Mouse (Mus musculus): ENCODE measurements around the gene Gjb2. TPM values are rescaled to one million over a fixed set of nuclear protein-coding genes. Genes with fewer than 3 reads are reported as not detected.

Gjb2 gene
- polyA plus RNA-seq, 1 experiment from 2014 or later = 23.7 TPM

- H3K27me3 ChIP-seq = peaks cover 41% of the 10 kb centered on the region
- peak within 1 kb of the TSS; percentile 45 for H3K9ac ChIP-seq (replicated peaks)
These were observed 46.8 kb downstream of the Gjb2 start, which contains the start of gene Gja3 for GRCm38 (mm10) chr14:57057563-57058321. TSS of gene Gja3 (minus strand) at chr14:57058100.

GRCm38 (mm10) chr14:57057204-57057562 is 47.3 kb downstream of the Gjb2 start:
- no peak for ATAC-seq (ENCODE audit: low FRiP score, low read depth)
- WGBS = 4% methylated on average over 19 of the region's 19 CpGs
- peaks cover 12% of the 10 kb centered on the region for H3K4me1 ChIP-seq
- peak overlapping the region; percentile 45; the same call in 1 of the 2 replicates for H3K9ac ChIP-seq (replicated peaks)
- H3K4me2 ChIP-seq (replicated peaks) = peak overlapping the region; percentile 91
- H3K4me3 ChIP-seq = peak overlapping the region; percentile 54
- H3K36me3 ChIP-seq = no peaks in the 10 kb centered on the region
- no peak overlapping the region for H3K27ac ChIP-seq (replicated peaks)
- H3K9me3 ChIP-seq = no peaks in the 10 kb centered on the region
- peaks cover 41% of the 10 kb centered on the region for H3K27me3 ChIP-seq

More at GRCm38 (mm10) chr14:57057563-57058321, 46.8 kb downstream of the Gjb2 start, which contains the start of gene Gja3:
- Histone ChIP-seq H3K9me3 (no peaks in the 10 kb centered on the region), H3K4me1 (peaks cover 12% of the 10 kb centered on the region), H3K36me3 (no peaks in the 10 kb centered on the region), H3K4me2 (replicated peaks) (peak within 1 kb of the TSS; percentile 91), H3K4me3 (peak within 1 kb of the TSS; percentile 54), H3K27ac (replicated peaks) (no peak within 1 kb of the TSS)
- WGBS = 1% methylated on average over 67 of the region's 79 CpGs
- ATAC-seq (ENCODE audit: low FRiP score, low read depth) = no peak

- H3K27me3 ChIP-seq = peaks cover 22% of the 10 kb centered on the region
- H3K36me3 ChIP-seq = no peaks in the 10 kb centered on the region
- peaks cover 7% of the 10 kb centered on the region for H3K4me1 ChIP-seq
- no peak overlapping the region for H3K4me3 ChIP-seq
- no peak overlapping the region for H3K27ac ChIP-seq (replicated peaks)
- H3K9ac ChIP-seq (replicated peaks) = no peak overlapping the region
- no peaks in the 10 kb centered on the region for H3K9me3 ChIP-seq
- no peak overlapping the region for H3K4me2 ChIP-seq (replicated peaks)
- no peak for ATAC-seq (ENCODE audit: low FRiP score, low read depth)
- WGBS = 74% methylated on average over 6 of the region's 6 CpGs
These were observed 51.8 kb downstream of the Gjb2 start for GRCm38 (mm10) chr14:57052713-57053112.

Other genes with a start within 250 kb of the Gjb2 start
- 84.0 and 94.9 TPM in 2 replicates for gene Zmym2, start 218.0 kb downstream of the Gjb2 start, polyA plus RNA-seq (2016; fragmentation: Nextera tagmentation; extraction: Ambion mirVana)
- 0.18 and 0.64 TPM in 2 replicates for gene Gja3, start 46.6 kb downstream of the Gjb2 start, polyA plus RNA-seq (2016; fragmentation: Nextera tagmentation; extraction: Ambion mirVana)
- not detected in 2 replicates for gene Gm4491, start 11.2 kb upstream of the Gjb2 start, polyA plus RNA-seq (2016; fragmentation: Nextera tagmentation; extraction: Ambion mirVana)
- gene Gjb6, start 28.9 kb upstream of the Gjb2 start, polyA plus RNA-seq (2016; fragmentation: Nextera tagmentation; extraction: Ambion mirVana) = 7.6 and 12.9 TPM in 2 replicates